Mouse (Mus musculus): Measurements from ENCODE around the gene Gm47959. TPM values are rescaled to one million over a fixed set of nuclear protein-coding genes. Genes with fewer than 3 reads are reported as not detected.
"Not testable (repeated sequence)": the region's sequence is repeated elsewhere in the genome, so short reads cannot be mapped to it uniquely, and the experiment has no call there.

Gene Gm47959
- not detected in 2 replicates for polyA plus RNA-seq (2015; fragmentation: Nextera tagmentation; extraction: Ambion mirVana)

- not testable (repeated sequence) for H3K4me1 ChIP-seq (replicated peaks; ENCODE audit: control insufficient read depth, insufficient read depth); H3K9ac ChIP-seq (ENCODE audit: low read length); DNase-seq (ENCODE audit: low spot score); H3K4me2 ChIP-seq (replicated peaks; ENCODE audit: low read depth); H3K27me3 ChIP-seq (ENCODE audit: control insufficient read depth, insufficient read depth, low read length); H3K4me3 ChIP-seq (ENCODE audit: low read depth, low read length); H3K27ac ChIP-seq (replicated peaks); ATAC-seq (ENCODE audit: low FRiP score, low TSS enrichment); H3K36me3 ChIP-seq (ENCODE audit: control insufficient read depth, insufficient read depth, low read length); H3K9me3 ChIP-seq (ENCODE audit: control insufficient read depth, low read length)
- 92% methylated on average over 8 of the region's 9 CpGs for WGBS
Measured at GRCm38 (mm10) chr1:83000306-83000705, at the start of gene Gm47959. Gene Gm47959 (plus strand): TSS chr1:83000548.

GRCm38 (mm10) chr1:82955913-82956312, 44.4 kb upstream of the Gm47959 start, which contains the start of gene Gm7544:
Gene Gm7544 (minus strand): TSS chr1:82956013.
- not testable (repeated sequence) for H3K4me2 ChIP-seq (replicated peaks; ENCODE audit: low read depth); H3K9me3 ChIP-seq (ENCODE audit: control insufficient read depth, low read length); H3K27ac ChIP-seq (replicated peaks); H3K4me1 ChIP-seq (replicated peaks; ENCODE audit: control insufficient read depth, insufficient read depth); DNase-seq (ENCODE audit: low spot score); ATAC-seq (ENCODE audit: low FRiP score, low TSS enrichment); H3K36me3 ChIP-seq (ENCODE audit: control insufficient read depth, insufficient read depth, low read length); H3K9ac ChIP-seq (ENCODE audit: low read length); H3K4me3 ChIP-seq (ENCODE audit: low read depth, low read length); H3K27me3 ChIP-seq (ENCODE audit: control insufficient read depth, insufficient read depth, low read length)

GRCm38 (mm10) chr1:82959870-82960385, 40.4 kb upstream of the Gm47959 start, which contains the start of gene Gm47955:
Gene Gm47955 (plus strand): TSS chr1:82960286.
- Histone ChIP-seq H3K27me3 (ENCODE audit: control insufficient read depth, insufficient read depth, low read length) (no peaks in the 10 kb centered on the region), H3K36me3 (ENCODE audit: control insufficient read depth, insufficient read depth, low read length) (no peaks in the 10 kb centered on the region), H3K9me3 (ENCODE audit: control insufficient read depth, low read length) (no peaks in the 10 kb centered on the region), H3K4me3 (ENCODE audit: low read depth, low read length) (no peak within 1 kb of the TSS), H3K9ac (ENCODE audit: low read length) (no peak within 1 kb of the TSS), H3K4me2 (replicated peaks; ENCODE audit: low read depth) (no peak within 1 kb of the TSS), H3K4me1 (replicated peaks; ENCODE audit: control insufficient read depth, insufficient read depth) (no peaks in the 10 kb centered on the region), H3K27ac (replicated peaks) (no peak within 1 kb of the TSS)
- 64% methylated on average over 5 of the region's 11 CpGs for WGBS
- DNase-seq (ENCODE audit: low spot score) = no peak
- TF ChIP-seq CTCF (IDR thresholded peaks at IDR 0.05; ENCODE audit: low read depth) (no peak), EP300 (optimal IDR thresholded peaks at IDR 0.05) (no peak)
- peak; percentile 56; the same call in 1 of the 2 replicates for ATAC-seq (ENCODE audit: low FRiP score, low TSS enrichment)

GRCm38 (mm10) chr1:82966413-82966812, 33.9 kb upstream of the Gm47959 start:
- Histone ChIP-seq H3K9me3 (ENCODE audit: control insufficient read depth, low read length) (no peaks in the 10 kb centered on the region), H3K4me3 (ENCODE audit: low read depth, low read length) (no peak overlapping the region), H3K9ac (ENCODE audit: low read length) (no peak overlapping the region), H3K36me3 (ENCODE audit: control insufficient read depth, insufficient read depth, low read length) (no peaks in the 10 kb centered on the region), H3K4me1 (replicated peaks; ENCODE audit: control insufficient read depth, insufficient read depth) (no peaks in the 10 kb centered on the region), H3K4me2 (replicated peaks; ENCODE audit: low read depth) (no peak overlapping the region), H3K27ac (replicated peaks) (no peak overlapping the region), H3K27me3 (ENCODE audit: control insufficient read depth, insufficient read depth, low read length) (no peaks in the 10 kb centered on the region)
- DNase-seq (ENCODE audit: low spot score) = no peak
- 71% methylated on average over 3 of the region's 3 CpGs for WGBS
- no peak for ATAC-seq (ENCODE audit: low FRiP score, low TSS enrichment)
- TF ChIP-seq CTCF (IDR thresholded peaks at IDR 0.05; ENCODE audit: low read depth) (no peak), EP300 (optimal IDR thresholded peaks at IDR 0.05) (no peak)

GRCm38 (mm10) chr1:82972046-82972445, 28.3 kb upstream of the Gm47959 start:
- Histone ChIP-seq H3K4me3 (ENCODE audit: low read depth, low read length) (no peak overlapping the region), H3K9ac (ENCODE audit: low read length) (no peak overlapping the region), H3K36me3 (ENCODE audit: control insufficient read depth, insufficient read depth, low read length) (no peaks in the 10 kb centered on the region), H3K9me3 (ENCODE audit: control insufficient read depth, low read length) (no peaks in the 10 kb centered on the region), H3K27ac (replicated peaks) (no peak overlapping the region), H3K27me3 (ENCODE audit: control insufficient read depth, insufficient read depth, low read length) (no peaks in the 10 kb centered on the region), H3K4me2 (replicated peaks; ENCODE audit: low read depth) (no peak overlapping the region), H3K4me1 (replicated peaks; ENCODE audit: control insufficient read depth, insufficient read depth) (no peaks in the 10 kb centered on the region)
- WGBS = 18% methylated on average over 4 of the region's 4 CpGs
- ATAC-seq (ENCODE audit: low FRiP score, low TSS enrichment) (no peak), DNase-seq (ENCODE audit: low spot score) (peak; percentile 27)
- TF ChIP-seq EP300 (optimal IDR thresholded peaks at IDR 0.05) (no peak), CTCF (IDR thresholded peaks at IDR 0.05; ENCODE audit: low read depth) (no peak)

- Histone ChIP-seq H3K4me3 (ENCODE audit: low read depth, low read length) (no peak overlapping the region), H3K36me3 (ENCODE audit: control insufficient read depth, insufficient read depth, low read length) (no peaks in the 10 kb centered on the region), H3K27ac (replicated peaks) (no peak overlapping the region), H3K4me1 (replicated peaks; ENCODE audit: control insufficient read depth, insufficient read depth) (no peaks in the 10 kb centered on the region), H3K9ac (ENCODE audit: low read length) (no peak overlapping the region), H3K9me3 (ENCODE audit: control insufficient read depth, low read length) (no peaks in the 10 kb centered on the region), H3K4me2 (replicated peaks; ENCODE audit: low read depth) (no peak overlapping the region), H3K27me3 (ENCODE audit: control insufficient read depth, insufficient read depth, low read length) (no peaks in the 10 kb centered on the region)
- no peak for DNase-seq (ENCODE audit: low spot score)
- ATAC-seq (ENCODE audit: low FRiP score, low TSS enrichment) = no peak
- 76% methylated on average over 1 of the region's 1 CpGs for WGBS
- TF ChIP-seq EP300 (optimal IDR thresholded peaks at IDR 0.05) (no peak), CTCF (IDR thresholded peaks at IDR 0.05; ENCODE audit: low read depth) (no peak; the same call in 1 of the 2 replicates)
Measured at GRCm38 (mm10) chr1:82973244-82973643, 27.1 kb upstream of the Gm47959 start.

Data from stomach, postnatal 0 days (tissue).